Mouse (Mus musculus) erythroblast, embryonic 14.5 days (primary cell): ENCODE results near the gene Pard3b.

Experiments used
- GATA1 ChIP-seq: IDR thresholded peaks from 2 replicates; pipeline ENCODE4 v1.6.1; 2012; ENCODE audit warnings: low read length, inconsistent platforms, mixed read lengths
- TAL1 ChIP-seq: IDR thresholded peaks from 3 replicates; pipeline ENCODE4 v1.6.1; 2012; ENCODE audit warnings: low read length, inconsistent platforms, mixed read lengths

DNA sequence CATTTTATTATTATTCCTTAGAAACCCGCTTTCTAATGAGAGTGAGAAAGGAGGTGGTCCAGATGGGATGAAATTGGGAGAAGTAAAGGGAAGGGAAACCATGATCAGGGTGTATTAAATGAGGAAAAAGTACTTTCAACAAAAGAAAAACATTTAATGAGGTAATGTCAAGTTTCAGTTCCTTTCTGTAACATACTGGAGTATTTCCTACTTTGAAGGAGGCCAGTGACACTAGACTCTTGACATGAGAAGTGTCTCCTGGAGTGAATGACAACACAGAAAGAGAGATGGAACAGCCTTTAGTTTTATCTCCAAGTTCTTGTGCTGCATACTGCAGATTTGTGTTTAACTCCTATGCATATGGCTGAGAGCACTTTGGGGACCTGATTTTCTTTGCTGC, 71.2 kb downstream of the Pard3b start:
- TF ChIP-seq GATA1 = no peak
- no peak for TF ChIP-seq TAL1
